Mouse (Mus musculus) heart, adult 2 months (tissue): ENCODE measurements around the gene Eln. TPM values are rescaled to one million over a fixed set of nuclear protein-coding genes. Genes with fewer than 3 reads are reported as not detected.

Source experiments
- DNase-seq, 2 experiments: peaks; one replicate each; pipeline ENCODE4 v3.0.0; 2021
- H3K27ac ChIP-seq: fragments of 200-600 bp; 2 replicates; pipeline ENCODE4 v1.8.1; 2022
- H3K27me3 ChIP-seq: fragments of 200-500 bp; 2 replicates; pipeline ENCODE4 v1.6.1; 2012; ENCODE audit warnings: mild to moderate bottlenecking, low read length, inconsistent platforms, mixed read lengths; ENCODE audit not compliant: control insufficient read depth, insufficient read depth
- H3K36me3 ChIP-seq: fragments of 200-500 bp; 2 replicates; pipeline ENCODE4 v1.6.1; 2012; ENCODE audit warnings: low read length, inconsistent platforms; ENCODE audit not compliant: control insufficient read depth, insufficient read depth
- H3K4me1 ChIP-seq: fragments of 200-500 bp; 2 replicates; pipeline ENCODE4 v1.6.1; 2011; ENCODE audit warnings: low read length; ENCODE audit not compliant: control insufficient read depth, insufficient read depth
- H3K4me3 ChIP-seq: fragments of 200-600 bp; 2 replicates; pipeline ENCODE4 v1.8.1; 2022
- H3K79me2 ChIP-seq: fragments of 200-500 bp; replicated peaks from 2 replicates; pipeline ENCODE4 v1.6.1; 2012; ENCODE audit warnings: mild to moderate bottlenecking, inconsistent platforms, low read length, moderate library complexity, mixed read lengths; ENCODE audit not compliant: control insufficient read depth, insufficient read depth
- H3K9ac ChIP-seq: fragments of 200-500 bp; 2 replicates; pipeline ENCODE4 v1.6.1; 2012; ENCODE audit warnings: low read depth, mild to moderate bottlenecking, control low read depth, inconsistent platforms, low read length, mixed read lengths
- CTCF ChIP-seq: fragments of 200-600 bp; IDR thresholded peaks from 2 replicates; pipeline ENCODE4 v1.8.1; 2022; ENCODE audit warnings: antibody characterized with exemption, mild to moderate bottlenecking, moderate library complexity
- EP300 ChIP-seq: fragments of 200-500 bp; IDR thresholded peaks from 2 replicates; pipeline ENCODE4 v1.6.1; 2011; ENCODE audit warnings: low read depth, low read length, control low read depth; ENCODE audit not compliant: insufficient read depth
- POLR2A ChIP-seq: fragments of 200-500 bp; IDR thresholded peaks from 2 replicates; pipeline ENCODE4 v1.6.1; 2011; ENCODE audit warnings: mild to moderate bottlenecking, low read depth, low read length, control low read depth; ENCODE audit not compliant: insufficient read depth
- WGBS: fragments of 180-500 bp; shearing (Covaris S2); methylation state at CpG from one replicate; pipeline ENCODE4 v1.1.7; 2018; 5-methylcytosine and 5-hydroxymethylcytosine counted together
- intact Hi-C: fragments of 180-260 bp; cut with DNase I; formaldehyde crosslinking; loops from one replicate; pipeline ENCODE4 v1.15.1; 2025
- polyA plus RNA-seq: library from polyadenylated mRNA; depleted of rRNA; stranded (reverse); fragments of >200 nt; gene quantifications from 2 replicates; pipeline ENCODE4 v1.2.3, GENCODE M21; 2012
- total RNA-seq, 2 experiments: library from RNA; stranded (reverse); gene quantifications; 2 replicates each; pipeline ENCODE4 v1.2.3; 2021

The Eln gene
- total and polyA plus RNA-seq, 3 experiments: 33.5 to 124 (median 49.9) TPM

DNA sequence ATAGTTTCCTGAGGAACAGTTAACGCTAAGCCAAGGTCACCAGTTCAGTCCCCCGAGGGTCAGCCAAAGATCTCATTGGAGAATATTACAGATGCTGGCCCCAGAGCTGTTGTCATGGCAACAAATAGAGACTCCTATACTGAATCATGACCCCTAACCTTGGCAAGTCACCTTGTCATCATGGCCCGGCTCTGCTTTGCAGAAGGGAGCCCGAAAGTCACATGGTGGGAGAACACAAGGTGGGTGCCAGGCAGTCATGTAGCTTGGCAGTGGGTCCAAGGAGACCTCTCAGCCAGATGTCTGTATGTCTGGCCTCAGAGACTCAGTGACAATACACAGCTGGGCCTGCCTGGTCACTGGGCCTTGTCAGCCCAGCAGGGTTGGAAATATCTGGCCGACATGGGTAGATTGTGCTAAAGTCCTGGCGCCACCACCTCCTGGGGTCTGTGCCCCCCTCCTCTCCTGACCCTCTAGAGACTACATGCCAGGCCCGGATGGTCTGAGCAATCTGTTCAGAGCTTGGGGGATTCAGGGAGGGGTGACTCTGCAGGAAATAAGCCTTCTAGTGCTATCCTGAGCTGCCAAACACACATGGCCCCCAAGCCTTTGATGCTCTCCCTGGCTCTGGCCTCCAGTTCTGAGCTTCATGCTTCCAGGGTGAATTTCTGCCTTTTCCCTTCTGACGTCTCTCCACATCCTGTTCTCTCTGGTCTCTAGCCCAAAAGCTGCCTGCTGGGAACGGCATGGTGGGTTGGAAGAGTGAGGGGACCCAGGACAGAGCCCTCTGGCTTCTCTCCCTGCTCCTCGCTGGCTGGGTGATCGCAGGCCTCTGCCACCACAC lies 6.4 kb downstream of the Eln start:
- H3K79me2 ChIP-seq: no peaks in the 10 kb centered on the region
- H3K27me3 ChIP-seq: no peaks in the 10 kb centered on the region
- H3K36me3 ChIP-seq: no peaks in the 10 kb centered on the region
- WGBS: 51% methylated on average over 11 of the region's 11 CpGs
- intact Hi-C loops: no loop called here
- TF ChIP-seq EP300 (0 out of 2 replicates have a peak, but pooled peaks have one; percentile 6), POLR2A (no peak), CTCF (no peak)
- no peak overlapping the region for H3K9ac ChIP-seq
- H3K27ac ChIP-seq: peak overlapping the region; percentile 57
- DNase-seq: peak; percentile 64 to 76
- H3K4me1 ChIP-seq: peaks cover 3% of the 10 kb centered on the region
- H3K4me3 ChIP-seq: no peak overlapping the region

DNA sequence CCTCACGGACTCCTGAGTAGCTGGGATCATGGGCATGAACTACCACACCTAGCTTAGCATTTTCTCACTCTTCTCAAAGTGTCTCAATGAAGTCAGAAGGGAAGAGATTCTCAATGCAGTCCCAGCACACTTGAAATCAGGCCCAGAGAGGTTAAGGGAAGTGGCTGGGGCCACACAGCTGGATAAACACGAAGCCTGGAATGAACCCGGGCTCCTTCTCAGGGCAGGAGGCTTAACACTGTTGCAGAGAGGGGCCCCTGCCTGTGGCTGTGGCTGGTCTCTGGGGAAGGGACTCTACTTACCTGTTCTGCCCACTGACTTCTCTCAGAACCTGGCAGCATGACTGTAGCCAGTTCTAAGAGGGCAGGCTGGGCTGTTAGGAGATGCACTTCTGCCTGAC lies 7.2 kb downstream of the Eln start:
- Histone ChIP-seq H3K27ac (no peak overlapping the region; the same call in 1 of the 2 replicates), H3K4me3 (no peak overlapping the region), H3K79me2 (no peaks in the 10 kb centered on the region), H3K36me3 (no peaks in the 10 kb centered on the region), H3K9ac (no peak overlapping the region), H3K27me3 (no peaks in the 10 kb centered on the region), H3K4me1 (peaks cover 3% of the 10 kb centered on the region)
- WGBS: 48% methylated on average over 3 of the region's 3 CpGs
- DNase-seq: no peak
- TF ChIP-seq POLR2A: no peak
- TF ChIP-seq EP300: no peak
- TF ChIP-seq CTCF: no peak
- intact Hi-C loops: no loop called here

DNA sequence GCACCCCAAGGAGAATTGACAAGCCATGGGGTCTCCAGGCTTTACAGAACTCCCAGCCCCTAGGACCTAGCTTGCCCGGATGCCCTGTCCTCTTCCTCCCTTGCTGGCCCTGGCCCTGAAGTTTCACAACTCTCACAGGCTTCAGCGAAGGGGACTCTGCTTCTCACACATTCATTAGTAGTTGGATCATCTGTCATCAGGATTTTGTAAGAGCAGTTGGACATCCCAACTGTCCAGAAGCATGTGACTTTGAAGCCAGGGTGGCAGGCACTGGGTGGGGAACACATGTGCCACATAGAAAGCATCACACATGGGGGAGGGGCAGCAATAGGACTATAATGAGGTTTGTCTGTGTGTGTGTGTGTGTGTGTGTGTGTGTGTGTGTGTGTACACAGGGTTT lies 12.2 kb downstream of the Eln start:
- no peak overlapping the region for H3K4me3 ChIP-seq
- H3K9ac ChIP-seq: no peak overlapping the region
- 44% methylated on average over 2 of the region's 2 CpGs for WGBS
- H3K4me1 ChIP-seq: no peaks in the 10 kb centered on the region
- peak; percentile 23 to 40 for DNase-seq
- H3K36me3 ChIP-seq: no peaks in the 10 kb centered on the region
- no peak overlapping the region for H3K27ac ChIP-seq
- TF ChIP-seq POLR2A (no peak), CTCF (no peak), EP300 (no peak)
- intact Hi-C loops: no loop called here
- no peaks in the 10 kb centered on the region for H3K79me2 ChIP-seq
- no peaks in the 10 kb centered on the region for H3K27me3 ChIP-seq

DNA sequence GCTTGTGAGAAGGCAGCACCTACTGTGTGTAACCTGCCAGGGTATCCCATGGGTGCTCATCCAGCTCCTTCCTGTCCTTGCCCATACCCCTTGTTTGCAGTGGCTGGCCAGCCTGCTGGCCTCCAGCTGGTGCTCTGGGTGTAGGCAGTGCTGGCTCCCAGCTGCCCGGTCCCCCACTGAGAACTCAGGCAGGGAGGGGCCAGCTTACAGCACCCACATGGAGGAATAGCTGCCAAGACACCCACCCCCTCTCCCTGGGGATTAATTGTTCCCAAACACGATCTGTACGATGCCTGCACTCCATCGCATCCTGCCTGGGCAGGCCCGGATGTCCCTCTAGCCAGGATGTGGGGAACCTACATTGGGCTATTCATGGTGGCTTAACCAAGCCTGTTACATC lies 13.1 kb downstream of the Eln start:
- Histone ChIP-seq H3K9ac (no peak overlapping the region), H3K79me2 (no peaks in the 10 kb centered on the region), H3K27me3 (no peaks in the 10 kb centered on the region), H3K27ac (no peak overlapping the region), H3K36me3 (no peaks in the 10 kb centered on the region), H3K4me3 (no peak overlapping the region), H3K4me1 (no peaks in the 10 kb centered on the region)
- intact Hi-C loops: no loop called here
- DNase-seq: peak in 1 of 2 experiments; percentile 33
- TF ChIP-seq CTCF (no peak), POLR2A (no peak), EP300 (no peak)
- 49% methylated on average over 5 of the region's 5 CpGs for WGBS

DNA sequence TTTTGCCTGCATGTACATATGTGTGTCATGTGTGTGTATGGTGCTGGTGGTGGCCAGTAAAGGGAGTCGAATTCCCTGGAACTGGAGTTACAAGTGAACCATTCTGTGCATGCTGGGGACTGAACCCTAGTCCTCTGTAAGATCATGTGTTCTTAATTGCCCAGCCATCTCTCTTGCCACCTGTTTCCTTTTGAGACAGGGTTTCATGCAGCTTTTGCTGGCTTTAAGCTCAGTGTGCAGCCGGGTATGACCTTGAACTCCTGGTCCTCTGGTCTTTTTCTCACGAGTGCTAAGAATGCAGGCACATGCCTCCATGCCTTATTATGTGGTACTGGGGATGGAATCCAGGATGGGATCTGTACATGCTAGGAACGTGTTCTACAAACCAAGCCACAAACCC lies 13.9 kb downstream of the Eln start:
- intact Hi-C loops: no loop called here
- H3K9ac ChIP-seq: no peak overlapping the region
- no peaks in the 10 kb centered on the region for H3K36me3 ChIP-seq
- H3K27ac ChIP-seq: no peak overlapping the region
- 79% methylated on average over 4 of the region's 4 CpGs for WGBS
- H3K27me3 ChIP-seq: no peaks in the 10 kb centered on the region
- no peaks in the 10 kb centered on the region for H3K79me2 ChIP-seq
- DNase-seq: no peak
- H3K4me1 ChIP-seq: no peaks in the 10 kb centered on the region
- no peak overlapping the region for H3K4me3 ChIP-seq
- TF ChIP-seq CTCF (no peak), POLR2A (no peak), EP300 (no peak)

DNA sequence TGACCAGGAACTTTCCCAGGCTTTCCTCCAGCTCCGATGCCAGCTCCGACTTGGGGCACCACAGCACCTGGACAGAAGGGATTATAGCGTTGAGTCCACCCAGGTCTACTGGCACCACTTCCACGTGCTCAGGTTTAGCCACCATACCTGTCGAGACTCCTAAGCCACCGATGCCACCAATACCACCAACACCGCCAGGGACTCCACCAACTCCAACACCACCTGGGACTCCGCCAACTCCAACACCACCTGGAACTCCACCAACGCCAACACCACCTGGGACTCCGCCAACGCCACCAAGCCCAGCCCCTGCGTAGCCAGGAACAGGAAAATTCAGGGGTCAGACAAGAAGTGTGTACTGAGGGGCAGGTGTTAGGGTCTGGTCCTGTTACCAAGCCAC lies 18.0 kb downstream of the Eln start:
- intact Hi-C loops: no loop called here
- Histone ChIP-seq H3K4me1 (no peaks in the 10 kb centered on the region), H3K36me3 (no peaks in the 10 kb centered on the region), H3K79me2 (no peaks in the 10 kb centered on the region), H3K9ac (no peak overlapping the region), H3K27me3 (no peaks in the 10 kb centered on the region), H3K4me3 (no peak overlapping the region), H3K27ac (no peak overlapping the region)
- no peak for DNase-seq
- TF ChIP-seq EP300: no peak
- no peak for TF ChIP-seq CTCF
- TF ChIP-seq POLR2A: no peak
- WGBS: 89% methylated on average over 12 of the region's 12 CpGs
